Mouse (Mus musculus): ENCODE data around the gene Ttc3. TPM values are rescaled to one million over a fixed set of nuclear protein-coding genes. Genes with fewer than 3 reads are reported as not detected.

Gene Ttc3
- polyA plus RNA-seq, 1 experiment from 2014 or later: 56.6 TPM

GRCm38 (mm10) chr16:94412198-94412597 lies 41.8 kb downstream of the Ttc3 start:
- Histone ChIP-seq H3K9me3 (ENCODE audit: control insufficient read depth) (no peaks in the 10 kb centered on the region), H3K4me2 (replicated peaks; ENCODE audit: low read depth) (no peak overlapping the region), H3K27ac (ENCODE audit: low read depth, low read length) (no peak overlapping the region), H3K9ac (ENCODE audit: low read depth, low read length) (no peak overlapping the region), H3K36me3 (ENCODE audit: control insufficient read depth, insufficient read depth) (peaks cover 9% of the 10 kb centered on the region), H3K4me1 (replicated peaks; ENCODE audit: control insufficient read depth, insufficient read depth, low read length) (no peaks in the 10 kb centered on the region), H3K4me3 (ENCODE audit: low read depth, low read length) (no peak overlapping the region), H3K27me3 (replicated peaks; ENCODE audit: control insufficient read depth, insufficient read depth, low read length) (no peaks in the 10 kb centered on the region)
- WGBS: 49% methylated on average over 2 of the region's 2 CpGs
- no peak for TF ChIP-seq CTCF (IDR thresholded peaks at IDR 0.05; ENCODE audit: low read depth)
- peak; percentile 66 for ATAC-seq

GRCm38 (mm10) chr16:94412760-94413159 lies 42.3 kb downstream of the Ttc3 start:
- Histone ChIP-seq H3K27ac (ENCODE audit: low read depth, low read length) (no peak overlapping the region), H3K9ac (ENCODE audit: low read depth, low read length) (no peak overlapping the region), H3K4me3 (ENCODE audit: low read depth, low read length) (no peak overlapping the region), H3K4me1 (replicated peaks; ENCODE audit: control insufficient read depth, insufficient read depth, low read length) (no peaks in the 10 kb centered on the region), H3K4me2 (replicated peaks; ENCODE audit: low read depth) (no peak overlapping the region), H3K36me3 (ENCODE audit: control insufficient read depth, insufficient read depth) (peaks cover 7% of the 10 kb centered on the region), H3K27me3 (replicated peaks; ENCODE audit: control insufficient read depth, insufficient read depth, low read length) (no peaks in the 10 kb centered on the region), H3K9me3 (ENCODE audit: control insufficient read depth) (no peaks in the 10 kb centered on the region)
- 0 out of 2 replicates have a peak, but pooled peaks have one; percentile 22 for ATAC-seq
- 0 out of 2 replicates have a peak, but pooled peaks have one; percentile 24 for TF ChIP-seq CTCF (IDR thresholded peaks at IDR 0.05; ENCODE audit: low read depth)
- WGBS: 82% methylated on average over 4 of the region's 4 CpGs

GRCm38 (mm10) chr16:94414151-94414550 lies 43.7 kb downstream of the Ttc3 start:
- no peaks in the 10 kb centered on the region for H3K4me1 ChIP-seq (replicated peaks; ENCODE audit: control insufficient read depth, insufficient read depth, low read length)
- H3K4me3 ChIP-seq (ENCODE audit: low read depth, low read length): no peak overlapping the region
- H3K27ac ChIP-seq (ENCODE audit: low read depth, low read length): no peak overlapping the region
- 90% methylated on average over 6 of the region's 6 CpGs for WGBS
- H3K9me3 ChIP-seq (ENCODE audit: control insufficient read depth): no peaks in the 10 kb centered on the region
- H3K27me3 ChIP-seq (replicated peaks; ENCODE audit: control insufficient read depth, insufficient read depth, low read length): no peaks in the 10 kb centered on the region
- no peak overlapping the region for H3K9ac ChIP-seq (ENCODE audit: low read depth, low read length)
- no peak overlapping the region for H3K4me2 ChIP-seq (replicated peaks; ENCODE audit: low read depth)
- peaks cover 15% of the 10 kb centered on the region for H3K36me3 ChIP-seq (ENCODE audit: control insufficient read depth, insufficient read depth)
- no peak for ATAC-seq
- no peak for TF ChIP-seq CTCF (IDR thresholded peaks at IDR 0.05; ENCODE audit: low read depth)

GRCm38 (mm10) chr16:94420498-94420897 lies 50.1 kb downstream of the Ttc3 start:
- Histone ChIP-seq H3K9ac (ENCODE audit: low read depth, low read length) (no peak overlapping the region), H3K9me3 (ENCODE audit: control insufficient read depth) (no peaks in the 10 kb centered on the region), H3K4me1 (replicated peaks; ENCODE audit: control insufficient read depth, insufficient read depth, low read length) (no peaks in the 10 kb centered on the region), H3K4me2 (replicated peaks; ENCODE audit: low read depth) (no peak overlapping the region), H3K27ac (ENCODE audit: low read depth, low read length) (no peak overlapping the region), H3K27me3 (replicated peaks; ENCODE audit: control insufficient read depth, insufficient read depth, low read length) (no peaks in the 10 kb centered on the region), H3K36me3 (ENCODE audit: control insufficient read depth, insufficient read depth) (peaks cover 54% of the 10 kb centered on the region), H3K4me3 (ENCODE audit: low read depth, low read length) (no peak overlapping the region)
- ATAC-seq: no peak
- TF ChIP-seq CTCF (IDR thresholded peaks at IDR 0.05; ENCODE audit: low read depth): peak; percentile 55
- WGBS: 92% methylated on average over 3 of the region's 3 CpGs

- no peak overlapping the region for H3K9ac ChIP-seq (ENCODE audit: low read depth, low read length)
- no peak for TF ChIP-seq CTCF (IDR thresholded peaks at IDR 0.05; ENCODE audit: low read depth)
- H3K4me1 ChIP-seq (replicated peaks; ENCODE audit: control insufficient read depth, insufficient read depth, low read length): no peaks in the 10 kb centered on the region
- H3K27me3 ChIP-seq (replicated peaks; ENCODE audit: control insufficient read depth, insufficient read depth, low read length): no peaks in the 10 kb centered on the region
- no peak overlapping the region for H3K4me3 ChIP-seq (ENCODE audit: low read depth, low read length)
- WGBS: 96% methylated on average over 4 of the region's 4 CpGs
- no peaks in the 10 kb centered on the region for H3K9me3 ChIP-seq (ENCODE audit: control insufficient read depth)
- no peak overlapping the region for H3K27ac ChIP-seq (ENCODE audit: low read depth, low read length)
- H3K36me3 ChIP-seq (ENCODE audit: control insufficient read depth, insufficient read depth): peaks cover 60% of the 10 kb centered on the region
- H3K4me2 ChIP-seq (replicated peaks; ENCODE audit: low read depth): no peak overlapping the region
- ATAC-seq: no peak
Measured at GRCm38 (mm10) chr16:94428948-94429347, 58.5 kb downstream of the Ttc3 start.

GRCm38 (mm10) chr16:94435495-94436234 lies 65.2 kb downstream of the Ttc3 start:
- no peak overlapping the region for H3K4me3 ChIP-seq (ENCODE audit: low read depth, low read length)
- no peaks in the 10 kb centered on the region for H3K27me3 ChIP-seq (replicated peaks; ENCODE audit: control insufficient read depth, insufficient read depth, low read length)
- no peaks in the 10 kb centered on the region for H3K4me1 ChIP-seq (replicated peaks; ENCODE audit: control insufficient read depth, insufficient read depth, low read length)
- no peak overlapping the region for H3K9ac ChIP-seq (ENCODE audit: low read depth, low read length)
- H3K9me3 ChIP-seq (ENCODE audit: control insufficient read depth): no peaks in the 10 kb centered on the region
- WGBS: 73% methylated on average over 8 of the region's 8 CpGs
- no peak for ATAC-seq
- 0 out of 2 replicates have a peak overlapping the region, but pooled peaks have one; percentile 35 for H3K27ac ChIP-seq (ENCODE audit: low read depth, low read length)
- no peak for TF ChIP-seq CTCF (IDR thresholded peaks at IDR 0.05; ENCODE audit: low read depth)
- H3K36me3 ChIP-seq (ENCODE audit: control insufficient read depth, insufficient read depth): peaks cover 68% of the 10 kb centered on the region
- H3K4me2 ChIP-seq (replicated peaks; ENCODE audit: low read depth): no peak overlapping the region

All from intestine, postnatal 0 days (tissue).